Mouse (Mus musculus) lung, adult 2 months (tissue): ENCODE measurements around the gene Tesmin.

Source experiments
- CTCF ChIP-seq: fragments of 200-500 bp; IDR thresholded peaks from 2 replicates; pipeline ENCODE4 v1.5.1; 2011; ENCODE audit warnings: mild to moderate bottlenecking, low read length, control low read depth; ENCODE audit not compliant: insufficient read depth
- POLR2A ChIP-seq: fragments of 200-500 bp; IDR thresholded peaks from 2 replicates; pipeline ENCODE4 v1.6.1; 2011; ENCODE audit warnings: low read depth, mild to moderate bottlenecking, control low read depth, low read length, borderline replicate concordance; ENCODE audit errors: extremely low read depth

DNA sequence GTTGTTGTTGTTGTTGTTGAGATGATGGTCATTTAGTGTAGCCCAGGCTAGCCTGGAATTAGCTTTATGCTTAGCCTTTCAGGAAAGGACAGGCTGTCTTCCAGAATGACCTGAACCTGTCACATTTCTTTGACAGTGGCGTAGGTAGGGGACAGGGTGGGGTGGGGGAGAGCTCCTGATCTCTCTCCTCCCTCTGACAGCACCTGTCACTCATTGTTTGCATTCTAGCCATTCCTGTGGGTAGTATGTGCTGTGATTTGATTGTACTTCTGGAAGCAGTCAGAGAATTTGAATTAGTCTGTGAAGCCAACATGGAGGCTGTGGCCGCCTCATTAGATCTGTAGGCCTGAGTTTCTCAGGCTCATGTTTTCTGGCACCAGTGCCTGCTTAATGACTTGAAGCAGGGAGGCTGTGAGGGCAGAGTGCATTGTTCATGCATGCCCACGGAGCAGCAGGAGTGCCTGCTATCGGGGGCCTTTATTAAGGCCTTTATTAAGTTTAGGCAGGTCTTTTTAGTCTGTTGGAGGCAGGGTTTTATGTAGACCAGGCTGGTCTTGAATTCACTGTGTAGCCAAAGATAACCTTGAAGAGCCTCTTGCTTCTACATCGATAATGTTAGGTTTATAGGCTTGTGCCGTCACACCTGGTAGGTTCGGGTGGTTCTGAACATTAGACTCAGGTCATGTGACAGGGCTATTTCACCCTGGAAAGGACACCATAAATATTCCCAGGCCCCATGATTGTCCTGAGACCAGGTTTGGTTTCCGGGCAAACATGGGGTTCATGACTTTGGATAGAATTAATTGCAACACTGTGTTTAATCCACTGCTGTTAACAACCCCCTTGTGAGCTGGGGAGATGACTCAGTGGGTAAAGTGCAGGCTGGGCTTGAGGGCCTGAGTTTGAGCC lies 43.8 kb upstream of the Tesmin start:
- no peak for TF ChIP-seq CTCF
- TF ChIP-seq POLR2A: no peak
